Mouse (Mus musculus) macrophage (primary cell): ENCODE measurements around the gene Gucd1. TPM values are rescaled to one million over a fixed set of nuclear protein-coding genes. Genes with fewer than 3 reads are reported as not detected.
"Not testable (repeated sequence)": the region's sequence is repeated elsewhere in the genome, so short reads cannot be mapped to it uniquely, and the experiment has no call there.

ENCODE experiments used
- H3K27ac ChIP-seq: fragments of 350-480 bp; formaldehyde crosslinking; 2 replicates; pipeline ENCODE4 v1.9.0; 2021
- H3K36me3 ChIP-seq: fragments of 350-480 bp; formaldehyde crosslinking; 2 replicates; pipeline ENCODE4 v1.9.0; 2021; ENCODE audit errors: inconsistent target
- H3K4me3 ChIP-seq: fragments of 350-480 bp; formaldehyde crosslinking; 2 replicates; pipeline ENCODE4 v1.9.0; 2021; ENCODE audit errors: inconsistent target
- H3K79me2 ChIP-seq: fragments of 350-480 bp; formaldehyde crosslinking; 2 replicates; pipeline ENCODE4 v1.9.0; 2021; ENCODE audit errors: inconsistent target
- WGBS: methylation state at CpG from one replicate; pipeline ENCODE4 v1.1.7; 2026; ENCODE audit warnings: inconsistent platforms; ENCODE audit not compliant: missing documents; 5-methylcytosine and 5-hydroxymethylcytosine counted together
- polyA plus RNA-seq: library from polyadenylated mRNA; stranded (reverse); fragments of 250-400 nt; gene quantifications from 3 replicates; pipeline ENCODE4 v1.2.4, GENCODE M21; 2018; ENCODE audit warnings: inconsistent platforms

The Gucd1 gene
- polyA plus RNA-seq, 1 experiment from 2014 or later, result 11.2 TPM

DNA sequence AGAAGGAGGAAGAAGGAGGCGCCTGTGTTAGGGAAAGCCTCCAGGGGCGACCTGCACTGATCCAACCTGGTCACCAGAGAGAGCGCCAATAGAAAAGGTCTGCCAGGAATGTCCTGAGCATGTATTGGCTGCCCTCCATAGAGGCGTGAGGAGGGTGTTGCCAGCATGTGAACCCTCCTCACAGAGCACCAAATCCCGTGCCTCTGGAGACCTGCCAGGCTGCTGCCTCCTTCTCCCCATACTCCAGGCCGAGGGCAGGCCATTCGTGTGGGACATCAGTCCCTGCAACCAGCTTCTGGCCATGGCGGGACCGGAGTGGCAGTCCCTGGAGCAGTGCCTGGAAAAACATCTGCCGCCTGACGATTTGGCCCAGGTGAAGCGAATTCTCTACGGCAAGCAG lies 111.0 kb downstream of the Gucd1 start:
- Histone ChIP-seq H3K36me3 (no peaks in the 10 kb centered on the region), H3K4me3 (no peak overlapping the region), H3K27ac (no peak overlapping the region), H3K79me2 (no peaks in the 10 kb centered on the region)
- 95% methylated on average over 13 of the region's 13 CpGs for WGBS

DNA sequence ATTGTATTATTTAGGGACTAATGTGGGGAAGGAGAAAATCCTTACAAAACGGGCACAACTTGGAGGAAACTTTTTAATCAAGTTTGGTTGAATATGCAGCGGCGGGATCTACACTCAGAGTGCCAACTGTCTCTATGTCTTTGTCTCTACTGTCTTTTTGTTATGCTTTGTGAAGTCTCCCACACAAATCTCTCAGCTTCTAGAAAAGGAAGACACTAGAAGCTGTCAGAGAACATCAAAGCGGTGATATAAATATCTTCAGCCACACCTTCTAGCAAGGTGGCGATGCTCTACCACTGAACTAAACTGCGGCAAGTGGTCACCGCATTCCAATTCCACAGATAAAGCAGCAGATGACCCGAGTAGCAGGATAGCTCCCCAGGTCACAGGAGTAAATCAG lies 111.9 kb downstream of the Gucd1 start:
- Histone ChIP-seq H3K36me3 (no peaks in the 10 kb centered on the region), H3K27ac (no peak overlapping the region), H3K79me2 (no peaks in the 10 kb centered on the region), H3K4me3 (no peak overlapping the region)
- 97% methylated on average over 8 of the region's 8 CpGs for WGBS

GRCm38 (mm10) chr10:75400958-75401357 lies 116.8 kb downstream of the Gucd1 start, which contains the start of gene Upb1:
Gene Upb1 (plus strand): TSS chr10:75401115.
- 84% methylated on average over 4 of the region's 4 CpGs for WGBS
- no peak within 1 kb of the TSS for H3K4me3 ChIP-seq
- no peaks in the 10 kb centered on the region for H3K36me3 ChIP-seq
- no peak within 1 kb of the TSS for H3K27ac ChIP-seq
- H3K79me2 ChIP-seq, result no peaks in the 10 kb centered on the region

DNA sequence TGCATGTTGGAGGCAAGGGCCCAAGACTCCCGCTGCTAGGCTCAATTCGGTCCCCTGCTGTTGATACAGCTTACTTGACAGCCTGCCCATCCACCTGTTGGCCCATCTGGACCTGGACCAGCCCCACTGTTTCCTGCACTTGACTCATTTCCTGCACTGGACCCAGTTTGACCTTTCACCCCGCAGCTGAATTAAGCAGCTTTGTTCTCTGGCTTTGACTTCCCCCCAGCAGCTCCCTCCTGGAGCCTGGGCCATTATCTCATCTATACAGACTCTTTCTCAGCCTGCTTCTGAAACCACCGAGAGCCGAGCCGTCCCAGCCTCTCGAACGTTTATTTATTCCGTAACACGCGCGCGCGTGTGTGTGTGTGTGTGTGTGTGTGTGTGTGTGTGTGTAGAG lies 120.8 kb downstream of the Gucd1 start:
- no peak overlapping the region for H3K27ac ChIP-seq
- H3K79me2 ChIP-seq, result no peaks in the 10 kb centered on the region
- H3K36me3 ChIP-seq, result no peaks in the 10 kb centered on the region
- H3K4me3 ChIP-seq, result no peak overlapping the region
- WGBS, result 9% methylated on average over 11 of the region's 14 CpGs

DNA sequence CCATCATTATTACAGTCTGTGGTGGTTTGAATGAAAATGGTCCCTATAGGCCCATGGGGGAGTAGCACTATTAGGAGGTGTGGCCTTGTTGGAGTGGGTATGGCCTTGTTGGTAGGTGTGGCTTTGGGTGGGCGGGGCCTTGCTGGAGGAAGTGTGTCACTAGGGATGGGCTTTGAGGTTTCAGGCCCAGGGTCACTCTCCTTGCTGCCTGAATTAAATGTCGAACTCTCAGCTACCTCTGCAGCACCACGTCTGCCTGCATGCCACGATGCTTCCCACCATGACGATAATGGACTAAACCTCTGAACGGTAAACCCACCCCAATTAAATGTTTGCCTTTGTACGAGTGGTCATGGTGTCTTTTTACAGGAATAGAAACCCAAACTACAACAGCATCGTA lies 123.0 kb downstream of the Gucd1 start:
- no peaks in the 10 kb centered on the region for H3K36me3 ChIP-seq
- H3K27ac ChIP-seq, result no peak overlapping the region
- no peaks in the 10 kb centered on the region for H3K79me2 ChIP-seq
- 90% methylated on average over 8 of the region's 8 CpGs for WGBS
- no peak overlapping the region for H3K4me3 ChIP-seq

- Histone ChIP-seq H3K79me2 (no peaks in the 10 kb centered on the region), H3K27ac (no peak overlapping the region), H3K36me3 (no peaks in the 10 kb centered on the region), H3K4me3 (no peak overlapping the region)
- WGBS, result 70% methylated on average over 4 of the region's 4 CpGs
Observed at GRCm38 (mm10) chr10:75390832-75391231, 126.9 kb downstream of the Gucd1 start.

GRCm38 (mm10) chr10:75390156-75390555 lies 127.6 kb downstream of the Gucd1 start:
- no peaks in the 10 kb centered on the region for H3K79me2 ChIP-seq
- 72% methylated on average over 2 of the region's 2 CpGs for WGBS
- no peaks in the 10 kb centered on the region for H3K36me3 ChIP-seq
- H3K27ac ChIP-seq, result no peak overlapping the region
- H3K4me3 ChIP-seq, result no peak overlapping the region

GRCm38 (mm10) chr10:75378688-75379087 lies 139.1 kb downstream of the Gucd1 start:
- H3K36me3 ChIP-seq, result no peaks in the 10 kb centered on the region

DNA sequence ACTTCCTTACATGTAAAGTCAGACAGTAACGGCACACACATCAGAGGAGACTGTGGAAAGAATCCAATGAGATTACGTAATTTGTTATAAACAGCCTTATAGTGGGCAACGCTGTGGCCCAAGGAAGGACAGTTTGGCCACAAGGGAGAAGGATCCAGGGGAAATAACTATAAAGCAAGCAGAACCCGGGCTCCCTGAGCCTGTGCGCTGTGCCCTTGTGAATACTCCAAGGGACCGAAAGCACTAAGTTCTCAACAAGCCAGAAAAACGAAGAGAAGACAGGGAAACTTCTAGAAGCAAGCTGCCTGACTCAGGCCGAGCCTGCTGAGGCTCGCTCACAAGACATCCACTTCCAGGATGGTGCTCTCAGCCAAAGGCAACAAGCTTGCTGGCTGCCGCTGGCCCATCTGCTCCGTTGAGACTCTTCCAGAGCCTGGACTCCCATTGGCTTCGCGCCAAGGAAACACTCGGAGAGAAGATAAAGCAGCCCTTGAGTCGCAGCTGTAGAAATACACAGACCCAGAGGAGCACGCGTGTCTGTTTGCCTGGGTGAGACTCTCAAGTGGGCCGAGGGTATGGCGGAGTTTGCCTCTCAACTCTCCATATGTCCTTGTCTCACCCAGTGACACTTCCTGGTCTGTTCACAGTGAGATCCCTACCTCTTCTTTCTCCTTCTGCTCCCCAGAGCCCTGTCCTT lies 144.0 kb downstream of the Gucd1 start:
- not testable (repeated sequence) for H3K79me2 ChIP-seq, H3K27ac ChIP-seq, H3K36me3 ChIP-seq, H3K4me3 ChIP-seq
- WGBS, result 51% methylated on average over 9 of the region's 19 CpGs

More at GRCm38 (mm10) chr10:75378688-75379087, 139.1 kb downstream of the Gucd1 start:
- 93% methylated on average over 10 of the region's 10 CpGs for WGBS
- Histone ChIP-seq H3K79me2 (no peaks in the 10 kb centered on the region), H3K4me3 (no peak overlapping the region), H3K27ac (no peak overlapping the region)

- H3K4me3 ChIP-seq, result peak overlapping the region; percentile 10; the same call in 1 of the 2 replicates
- H3K79me2 ChIP-seq, result no peaks in the 10 kb centered on the region
- H3K36me3 ChIP-seq, result no peaks in the 10 kb centered on the region
- H3K27ac ChIP-seq, result no peak overlapping the region
- 70% methylated on average over 6 of the region's 6 CpGs for WGBS
Observed at GRCm38 (mm10) chr10:75365231-75365633, 152.5 kb downstream of the Gucd1 start.

- Histone ChIP-seq H3K79me2 (no peaks in the 10 kb centered on the region), H3K4me3 (no peak overlapping the region), H3K27ac (no peak overlapping the region), H3K36me3 (no peaks in the 10 kb centered on the region)
- WGBS, result 34% methylated on average over 9 of the region's 9 CpGs
Observed at GRCm38 (mm10) chr10:75364796-75365195, 153.0 kb downstream of the Gucd1 start.

- not testable (repeated sequence) for H3K27ac ChIP-seq, H3K36me3 ChIP-seq, H3K79me2 ChIP-seq, H3K4me3 ChIP-seq
- WGBS, result no CpG with 5 or more reads among the region's 1 CpGs
Observed at GRCm38 (mm10) chr10:75364214-75364690, 153.5 kb downstream of the Gucd1 start.

- Histone ChIP-seq H3K4me3 (no peak overlapping the region), H3K27ac (no peak overlapping the region), H3K79me2 (no peaks in the 10 kb centered on the region), H3K36me3 (no peaks in the 10 kb centered on the region)
- WGBS, result 56% methylated on average over 4 of the region's 4 CpGs
Observed at GRCm38 (mm10) chr10:75355341-75355740, 162.4 kb downstream of the Gucd1 start.

DNA sequence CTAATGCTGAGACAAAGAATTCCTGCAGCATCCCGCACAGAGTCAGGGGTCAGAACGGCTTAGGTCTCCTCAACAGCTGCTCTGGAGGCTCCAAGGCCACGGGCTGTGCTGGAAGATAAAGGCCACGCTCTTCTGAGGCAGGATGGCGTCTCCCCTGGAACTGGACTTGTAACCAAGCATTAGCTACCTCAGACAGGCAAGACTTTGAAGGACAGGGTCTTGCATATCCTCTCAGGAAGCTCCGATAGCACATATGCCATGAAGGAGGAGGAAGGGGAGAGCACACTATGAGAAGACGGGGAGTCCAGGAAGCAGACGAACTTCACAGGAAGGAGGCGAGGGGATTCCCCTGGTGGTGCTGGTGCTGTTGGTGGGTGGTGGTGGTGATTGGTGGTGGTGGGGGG lies 163.9 kb downstream of the Gucd1 start:
- H3K27ac ChIP-seq, H3K36me3 ChIP-seq, H3K4me3 ChIP-seq, H3K79me2 ChIP-seq: not testable (repeated sequence)
- WGBS, result no CpG with 5 or more reads among the region's 9 CpGs

GRCm38 (mm10) chr10:75352541-75352940 lies 165.2 kb downstream of the Gucd1 start:
- Histone ChIP-seq H3K79me2 (no peaks in the 10 kb centered on the region), H3K27ac (no peak overlapping the region), H3K4me3 (no peak overlapping the region), H3K36me3 (no peaks in the 10 kb centered on the region)
- 98% methylated on average over 12 of the region's 12 CpGs for WGBS

- Histone ChIP-seq H3K27ac (no peak overlapping the region), H3K36me3 (no peaks in the 10 kb centered on the region), H3K4me3 (no peak overlapping the region), H3K79me2 (no peaks in the 10 kb centered on the region)
- WGBS, result 89% methylated on average over 5 of the region's 5 CpGs
Observed at GRCm38 (mm10) chr10:75350564-75350963, 167.2 kb downstream of the Gucd1 start.
